Mouse (Mus musculus) urinary bladder, postnatal 4 days (tissue): ENCODE measurements around the gene Krtap24-1.

Experiments
- DNase-seq, 2 experiments: peaks; one replicate each; pipeline ENCODE4 v3.0.0; 2021 to 2022; ENCODE audit warnings: low spot score in 2 of 2

Gene Krtap24-1

GRCm38 (mm10) chr16:88611922-88612321 is at the start of gene Krtap24-1:
Krtap24-1 (minus strand) TSS chr16:88612279.
- no peak for DNase-seq

- DNase-seq, result no peak
Measured at GRCm38 (mm10) chr16:88657426-88657825, 45.3 kb upstream of the Krtap24-1 start.

DNA sequence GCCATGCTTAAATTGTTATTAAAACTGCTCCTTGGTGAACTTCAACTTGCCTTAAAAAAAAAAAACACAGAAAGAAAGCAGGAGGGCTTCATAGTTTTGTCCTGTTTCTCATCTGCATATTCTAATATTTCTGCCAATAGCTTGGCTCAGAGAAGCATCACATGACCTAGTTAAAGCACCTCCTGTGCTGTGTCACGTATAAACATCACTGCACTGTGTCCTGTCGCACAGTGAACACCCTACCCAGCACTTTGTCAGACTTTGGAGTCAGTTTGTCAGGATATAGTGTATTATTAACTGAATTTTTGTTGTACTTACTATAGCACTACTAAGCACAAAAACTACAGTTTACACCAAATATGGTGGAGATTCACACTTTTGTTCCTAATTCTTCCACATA is 39.9 kb upstream of the Krtap24-1 start:
- no peak for DNase-seq

GRCm38 (mm10) chr16:88651082-88651481 is 39.0 kb upstream of the Krtap24-1 start:
- no peak for DNase-seq

GRCm38 (mm10) chr16:88647358-88647846 is 35.3 kb upstream of the Krtap24-1 start, which contains the start of gene Krtap26-1:
Krtap26-1 (minus strand) TSS chr16:88647796.
- no peak for DNase-seq

- DNase-seq, result no peak
Measured at GRCm38 (mm10) chr16:88646366-88647111, 34.5 kb upstream of the Krtap24-1 start.

DNA sequence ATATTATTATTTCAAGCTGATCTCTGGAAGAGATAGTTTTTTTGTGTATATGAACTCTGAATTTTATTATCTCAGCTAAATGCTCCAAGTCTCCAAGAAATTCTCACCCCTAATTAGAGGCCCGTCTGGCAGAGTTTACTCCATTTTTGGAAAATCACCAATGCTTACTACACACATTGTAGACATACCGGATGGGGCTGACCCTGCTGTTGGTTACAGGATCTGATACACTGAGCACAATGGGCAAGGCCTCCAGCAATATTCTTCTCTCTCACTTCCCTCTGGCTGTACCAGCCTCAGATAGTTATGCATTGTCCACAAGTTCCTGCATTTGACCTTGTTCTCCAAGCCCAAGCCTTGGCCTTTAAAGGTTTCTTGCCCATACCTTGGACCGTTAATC is 28.0 kb upstream of the Krtap24-1 start:
- DNase-seq, result no peak

DNA sequence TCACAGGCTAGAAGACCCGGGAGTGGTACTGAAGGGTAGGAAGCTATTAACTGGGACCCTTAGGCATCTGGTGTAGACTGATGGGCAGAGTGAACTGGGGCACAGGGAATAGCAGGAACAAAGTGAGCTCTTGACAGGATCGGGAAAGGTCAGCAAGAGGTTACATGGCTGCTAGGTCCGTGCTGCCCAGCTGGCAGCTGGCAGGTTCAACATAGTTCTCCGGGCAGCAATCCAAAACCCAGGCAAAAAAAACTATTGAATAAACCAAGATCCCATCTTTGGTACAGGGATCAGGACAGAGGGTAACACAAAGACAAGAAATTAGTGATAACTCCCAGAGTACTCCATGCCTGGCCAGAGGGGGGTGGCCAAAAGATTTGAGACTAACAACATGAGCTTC is 23.1 kb upstream of the Krtap24-1 start:
- DNase-seq, result no peak

DNA sequence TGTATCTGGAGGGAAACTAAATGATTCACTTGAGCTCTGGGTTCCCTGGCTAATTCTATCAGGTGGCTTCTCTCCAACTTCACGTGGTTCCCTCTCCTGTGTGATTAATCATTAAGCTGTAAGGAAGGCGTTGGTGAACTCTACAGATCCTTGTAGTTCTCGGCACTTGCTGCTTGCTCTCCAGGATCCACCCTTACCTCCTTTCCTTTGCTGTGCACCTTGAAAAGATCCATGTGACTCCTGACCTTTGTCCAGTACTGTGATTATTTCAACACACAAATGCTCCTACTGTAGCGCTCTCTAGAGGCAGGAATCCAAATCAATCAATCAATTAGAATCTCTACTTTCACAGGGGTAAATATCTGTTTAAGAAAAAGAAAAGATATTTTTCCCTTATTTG is 19.4 kb upstream of the Krtap24-1 start:
- DNase-seq, result no peak

- DNase-seq, result no peak
Measured at GRCm38 (mm10) chr16:88627566-88627965, 15.5 kb upstream of the Krtap24-1 start, which contains the start of gene 2310079G19Rik. 2310079G19Rik (minus strand) TSS chr16:88627666.

GRCm38 (mm10) chr16:88612712-88613111 is 633 bp upstream of the Krtap24-1 start:
- no peak for DNase-seq

DNA sequence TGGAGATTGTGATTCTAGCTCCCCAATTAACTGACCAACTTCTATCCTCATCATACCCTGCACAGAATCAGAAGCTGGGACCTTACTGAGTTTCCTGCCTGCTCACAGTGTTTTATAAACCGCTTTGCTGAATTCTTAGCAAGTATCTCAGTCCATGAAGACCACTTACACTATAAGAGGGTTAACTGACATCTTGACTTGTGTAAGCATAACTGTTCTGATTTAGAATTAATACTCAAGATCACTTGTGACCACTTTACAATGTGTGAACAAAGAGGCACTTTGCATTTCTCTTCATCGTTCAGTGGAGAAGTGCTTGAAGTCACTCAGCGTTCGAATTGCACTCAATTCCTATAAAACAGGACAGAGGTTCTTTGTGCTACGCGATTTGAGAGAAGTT is 7.5 kb downstream of the Krtap24-1 start:
- no peak for DNase-seq

DNA sequence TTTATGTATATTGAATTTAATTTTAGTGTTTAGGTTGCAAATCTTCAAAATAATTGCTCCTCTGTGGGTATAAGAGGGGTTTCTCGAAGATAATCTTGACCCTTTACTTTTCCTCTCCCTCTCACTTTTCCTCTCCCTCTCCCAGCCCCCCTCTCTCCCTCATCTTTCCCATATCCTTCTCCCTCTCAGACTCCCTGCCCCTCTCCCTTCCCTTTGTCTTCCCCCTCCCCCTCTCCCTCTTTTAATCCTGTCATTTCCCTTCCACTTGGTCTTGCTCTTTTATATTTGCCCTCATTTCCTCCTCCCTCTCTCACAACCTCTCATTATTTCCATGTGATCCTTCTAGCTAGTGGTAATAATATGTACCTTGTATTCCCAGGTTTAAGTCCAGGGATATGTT is 9.6 kb downstream of the Krtap24-1 start:
- DNase-seq, result no peak

DNA sequence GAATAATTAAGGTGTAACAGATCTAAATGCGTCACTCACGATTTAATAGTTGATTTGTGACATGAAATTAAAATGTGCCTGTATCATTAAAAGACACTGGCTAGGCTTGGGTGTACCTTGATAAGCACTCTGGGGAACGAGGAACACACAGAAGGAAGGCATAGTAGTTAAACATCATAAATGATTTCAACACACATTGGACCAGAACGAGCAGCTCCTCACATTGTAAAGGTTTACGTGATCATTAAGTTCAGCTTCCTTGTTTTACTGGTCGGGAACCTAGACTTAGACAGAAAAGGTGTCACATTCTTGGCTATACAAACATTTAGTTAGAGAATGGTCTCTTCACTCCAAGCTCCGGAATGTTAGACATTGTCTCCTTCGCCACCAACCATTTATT is 11.8 kb downstream of the Krtap24-1 start:
- DNase-seq, result no peak

- no peak for DNase-seq
Measured at GRCm38 (mm10) chr16:88599504-88600237, 12.4 kb downstream of the Krtap24-1 start.

DNA sequence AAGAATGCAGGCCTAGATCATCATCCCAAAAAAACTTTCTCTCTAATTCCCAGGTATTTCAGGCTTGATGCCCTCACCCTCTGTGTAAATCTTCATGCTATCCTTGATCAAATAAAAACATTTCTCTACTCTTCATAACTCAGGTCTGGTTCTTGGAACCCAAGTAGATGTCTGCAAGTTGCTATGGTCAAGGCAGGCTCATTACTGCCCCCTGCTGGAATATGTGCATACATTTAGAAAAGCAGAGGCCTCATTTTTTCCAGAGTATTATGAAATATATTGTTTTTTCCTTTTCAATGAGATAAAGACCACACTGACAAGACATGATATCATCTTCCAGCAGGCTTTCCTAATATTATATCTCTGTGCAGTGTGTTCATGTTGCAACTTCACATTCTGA is 19.3 kb downstream of the Krtap24-1 start:
- no peak for DNase-seq

DNA sequence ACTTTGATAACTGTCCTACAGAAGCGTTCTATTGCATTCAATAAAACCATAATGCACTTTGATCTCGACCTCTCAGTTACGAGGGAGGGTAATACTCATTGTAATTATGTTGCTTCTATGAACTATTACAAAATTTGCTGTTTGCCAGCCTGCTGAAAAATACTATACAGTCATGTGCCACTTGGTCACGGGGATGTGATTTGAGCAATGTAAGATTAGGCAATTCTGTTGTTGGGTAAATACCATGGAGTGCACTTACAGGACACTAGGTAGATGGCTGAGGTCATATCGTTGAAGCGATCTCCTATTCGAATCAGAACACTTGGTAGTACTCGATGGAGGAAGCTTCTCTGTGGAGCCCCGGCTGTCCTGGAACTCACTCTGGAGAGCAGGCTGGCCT is 28.7 kb downstream of the Krtap24-1 start:
- DNase-seq, result no peak

DNA sequence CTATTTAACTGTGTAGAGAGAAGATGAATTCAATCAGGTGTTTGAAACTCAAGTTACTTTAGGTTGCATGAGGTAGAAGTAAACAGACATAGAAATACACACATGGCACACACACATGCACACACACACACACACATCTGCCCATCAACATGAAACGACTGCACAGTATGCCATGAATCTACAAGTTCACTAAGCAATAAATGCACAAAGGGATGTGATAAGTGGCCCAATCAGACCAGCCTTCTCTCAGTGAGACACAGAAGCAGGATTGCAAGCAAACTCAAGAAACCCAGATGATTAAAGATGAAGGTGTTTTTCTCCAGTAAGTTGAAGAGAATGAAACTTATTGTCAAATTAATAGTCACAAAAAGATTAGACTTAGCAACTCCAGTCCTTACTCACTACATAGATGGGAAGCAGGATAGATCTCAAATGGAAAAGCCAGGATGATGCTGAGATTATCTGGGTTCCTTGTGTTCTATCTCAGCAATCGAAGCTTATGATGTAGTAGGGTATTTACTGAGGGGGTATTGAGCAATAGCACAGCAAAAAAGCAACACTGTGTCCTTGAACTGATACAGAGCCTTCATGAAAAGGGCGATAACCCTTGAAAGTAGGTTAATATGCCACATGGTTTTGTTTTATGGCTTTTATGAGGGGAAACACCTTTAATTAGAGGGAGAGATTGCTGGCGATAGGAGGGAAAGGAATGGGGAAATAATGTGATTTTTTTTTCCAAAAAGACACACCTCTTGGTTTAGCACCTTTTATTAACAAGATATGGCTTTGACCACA is 36.0 kb downstream of the Krtap24-1 start:
- DNase-seq, result no peak

- DNase-seq, result no peak
Measured at GRCm38 (mm10) chr16:88572904-88573404, 39.1 kb downstream of the Krtap24-1 start.

GRCm38 (mm10) chr16:88570136-88570535 is 41.9 kb downstream of the Krtap24-1 start:
- DNase-seq, result no peak

- no peak for DNase-seq
Measured at GRCm38 (mm10) chr16:88569732-88570131, 42.3 kb downstream of the Krtap24-1 start.

DNA sequence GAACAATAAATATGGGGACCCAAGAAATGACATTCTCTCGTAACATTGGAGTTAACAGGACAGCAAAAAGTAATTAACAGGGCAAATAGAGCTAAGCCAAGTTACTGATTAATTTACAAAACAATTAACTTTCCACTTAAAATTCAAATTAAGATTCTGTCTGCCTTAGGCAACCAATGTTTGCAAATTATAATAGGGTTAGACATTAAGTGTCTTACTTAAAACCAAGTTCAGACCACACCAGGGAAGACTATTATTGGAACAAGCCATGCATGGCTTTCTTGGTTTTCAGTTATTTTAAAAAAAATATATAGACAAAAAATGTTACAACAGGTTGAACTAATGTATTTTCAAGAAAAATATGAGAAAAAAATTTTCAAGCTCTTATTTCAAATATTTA is 43.0 kb downstream of the Krtap24-1 start:
- no peak for DNase-seq
